Mouse (Mus musculus) activated CD4-positive, CD25-positive, alpha-beta regulatory T cell, adult 4 months (primary cell): Measurements from ENCODE around the gene Phospho1. TPM values are rescaled to one million over a fixed set of nuclear protein-coding genes. Genes with fewer than 3 reads are reported as not detected.
"Not testable (repeated sequence)": the region's sequence is repeated elsewhere in the genome, so short reads cannot be mapped to it uniquely, and the experiment has no call there.

Experiments used
- ATAC-seq: one replicate; pipeline ENCODE4 v1.8.0; 2017
- polyA plus RNA-seq, 2 experiments: library from polyadenylated mRNA; unstranded; fragments of 100-300 nt; shearing (Covaris generic); gene quantifications; one replicate each; pipeline ENCODE4 v1.2.1; 2017

Phospho1 gene
- polyA plus RNA-seq, 2 experiments from 2014 or later = not detected

GRCm38 (mm10) chr11:95861397-95861796 is 37.1 kb downstream of the Phospho1 start:
- no peak for ATAC-seq

GRCm38 (mm10) chr11:95869442-95869841 is 45.1 kb downstream of the Phospho1 start:
- ATAC-seq = no peak

- no peak for ATAC-seq
Observed at GRCm38 (mm10) chr11:95869918-95870470, 45.7 kb downstream of the Phospho1 start.

- no peak for ATAC-seq
Observed at GRCm38 (mm10) chr11:95875804-95876203, 51.5 kb downstream of the Phospho1 start.

GRCm38 (mm10) chr11:95876296-95876695 is 52.0 kb downstream of the Phospho1 start:
- no peak for ATAC-seq

DNA sequence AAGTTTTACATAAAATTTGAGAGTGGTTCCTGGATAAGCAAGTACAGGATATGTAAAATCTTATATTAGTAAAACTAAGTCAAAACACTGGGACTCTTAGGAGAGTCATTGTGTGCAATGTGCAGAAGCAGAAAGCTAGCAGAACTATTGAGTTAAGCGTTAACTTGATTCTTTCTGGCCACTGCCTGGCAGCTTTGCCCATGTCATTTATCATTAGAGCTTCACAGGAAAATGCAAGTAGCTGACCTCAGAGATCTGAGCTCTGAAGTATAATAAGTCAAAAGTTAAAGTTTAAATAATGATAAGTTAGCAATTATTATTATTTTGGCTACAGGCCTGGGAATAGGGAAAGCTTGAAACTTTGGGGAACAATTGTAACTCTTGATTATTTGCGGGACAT is 55.6 kb downstream of the Phospho1 start:
- ATAC-seq = not testable (repeated sequence)

Other genes starting within 250 kb of the Phospho1 start
- not detected for gene Ngfr, start 236.8 kb upstream of the Phospho1 start, polyA plus RNA-seq
- gene Phb, start 157.5 kb upstream of the Phospho1 start, polyA plus RNA-seq = 100 to 1,000 TPM; 131 to 144 TPM
- gene Zfp652, start 111.8 kb upstream of the Phospho1 start, polyA plus RNA-seq = 10 to 100 TPM in 1 of 2 experiments, 1 to 10 TPM in 1; 9.6 to 13.0 TPM
- gene B130006D01Rik, start 100.9 kb upstream of the Phospho1 start, polyA plus RNA-seq = 1 to 10 TPM; 3.9 to 4.9 TPM
- 10 to 100 TPM; 47.5 to 58.4 TPM for gene Gngt2, start 12.7 kb downstream of the Phospho1 start, polyA plus RNA-seq
- gene Abi3, start 18.0 kb downstream of the Phospho1 start, polyA plus RNA-seq = 10 to 100 TPM; 58.8 to 59.2 TPM
- gene B4galnt2, start 90.4 kb downstream of the Phospho1 start, polyA plus RNA-seq = under 1 TPM in 1 of 2 experiments, not detected in 1; 0.25 TPM
- under 1 TPM in 1 of 2 experiments, not detected in 1; 0.24 TPM for gene Igf2bp1, start 181.4 kb downstream of the Phospho1 start, polyA plus RNA-seq
- not detected for gene Gip, start 200.0 kb downstream of the Phospho1 start, polyA plus RNA-seq
- 10 to 100 TPM; 39.3 to 54.1 TPM for gene Snf8, start 210.4 kb downstream of the Phospho1 start, polyA plus RNA-seq
- gene Ube2z, start 240.9 kb downstream of the Phospho1 start, polyA plus RNA-seq = 1 to 10 TPM; 8.5 to 9.1 TPM